Mouse (Mus musculus): ENCODE data around the gene Shisa7. TPM values are rescaled to one million over a fixed set of nuclear protein-coding genes. Genes with fewer than 3 reads are reported as not detected.
"Not testable (repeated sequence)": the region's sequence is repeated elsewhere in the genome, so short reads cannot be mapped to it uniquely, and the experiment has no call there.

Gene Shisa7
- polyA plus RNA-seq, 1 experiment from 2014 or later: 5.8 TPM

- Histone ChIP-seq H3K4me1 (ENCODE audit: control insufficient read depth, insufficient read depth, low read length) (peaks cover 12% of the 10 kb centered on the region), H3K4me3 (ENCODE audit: low read depth, low read length) (no peak overlapping the region), H3K27me3 (replicated peaks; ENCODE audit: control insufficient read depth, insufficient read depth, low read length) (no peaks in the 10 kb centered on the region), H3K9ac (ENCODE audit: low read length) (no peak overlapping the region), H3K36me3 (ENCODE audit: control insufficient read depth, insufficient read depth, low read length) (no peaks in the 10 kb centered on the region), H3K27ac (ENCODE audit: low read depth, low read length) (no peak overlapping the region), H3K9me3 (replicated peaks; ENCODE audit: control insufficient read depth, low read length) (no peaks in the 10 kb centered on the region), H3K4me2 (ENCODE audit: low read length) (no peak overlapping the region)
- 27% methylated on average over 1 of the region's 1 CpGs for WGBS
- DNase-seq (ENCODE audit: low spot score): no peak
- ATAC-seq: no peak
These were observed 6.9 kb downstream of the Shisa7 start for GRCm38 (mm10) chr7:4837639-4838038.

GRCm38 (mm10) chr7:4836351-4836792 lies 8.1 kb downstream of the Shisa7 start:
- 1% methylated on average over 46 of the region's 51 CpGs for WGBS
- peaks cover 4% of the 10 kb centered on the region for H3K4me1 ChIP-seq (ENCODE audit: control insufficient read depth, insufficient read depth, low read length)
- peak overlapping the region; percentile 70 for H3K27ac ChIP-seq (ENCODE audit: low read depth, low read length)
- H3K9ac ChIP-seq (ENCODE audit: low read length): peak overlapping the region; percentile 76
- no peaks in the 10 kb centered on the region for H3K27me3 ChIP-seq (replicated peaks; ENCODE audit: control insufficient read depth, insufficient read depth, low read length)
- no peaks in the 10 kb centered on the region for H3K36me3 ChIP-seq (ENCODE audit: control insufficient read depth, insufficient read depth, low read length)
- no peaks in the 10 kb centered on the region for H3K9me3 ChIP-seq (replicated peaks; ENCODE audit: control insufficient read depth, low read length)
- peak; percentile 93 for ATAC-seq
- peak overlapping the region; percentile 52 for H3K4me3 ChIP-seq (ENCODE audit: low read depth, low read length)
- H3K4me2 ChIP-seq (ENCODE audit: low read length): peak overlapping the region; percentile 90
- peak; percentile 81 for DNase-seq (ENCODE audit: low spot score)

- Histone ChIP-seq H3K27me3 (replicated peaks; ENCODE audit: control insufficient read depth, insufficient read depth, low read length) (no peaks in the 10 kb centered on the region), H3K36me3 (ENCODE audit: control insufficient read depth, insufficient read depth, low read length) (no peaks in the 10 kb centered on the region), H3K27ac (ENCODE audit: low read depth, low read length) (peak overlapping the region; percentile 70; the same call in 1 of the 2 replicates), H3K4me2 (ENCODE audit: low read length) (peak overlapping the region; percentile 90), H3K9me3 (replicated peaks; ENCODE audit: control insufficient read depth, low read length) (no peaks in the 10 kb centered on the region), H3K4me3 (ENCODE audit: low read depth, low read length) (peak overlapping the region; percentile 52), H3K4me1 (ENCODE audit: control insufficient read depth, insufficient read depth, low read length) (peaks cover 4% of the 10 kb centered on the region), H3K9ac (ENCODE audit: low read length) (peak overlapping the region; percentile 76)
- 4% methylated on average over 33 of the region's 34 CpGs for WGBS
- ATAC-seq (peak; percentile 60), DNase-seq (ENCODE audit: low spot score) (no peak)
These were observed 8.7 kb downstream of the Shisa7 start for GRCm38 (mm10) chr7:4835631-4836327.

- Histone ChIP-seq H3K27ac (ENCODE audit: low read depth, low read length) (no peak overlapping the region), H3K27me3 (replicated peaks; ENCODE audit: control insufficient read depth, insufficient read depth, low read length) (no peaks in the 10 kb centered on the region), H3K4me1 (ENCODE audit: control insufficient read depth, insufficient read depth, low read length) (no peaks in the 10 kb centered on the region), H3K4me2 (ENCODE audit: low read length) (no peak overlapping the region), H3K4me3 (ENCODE audit: low read depth, low read length) (no peak overlapping the region), H3K36me3 (ENCODE audit: control insufficient read depth, insufficient read depth, low read length) (peaks cover 10% of the 10 kb centered on the region), H3K9ac (ENCODE audit: low read length) (no peak overlapping the region), H3K9me3 (replicated peaks; ENCODE audit: control insufficient read depth, low read length) (no peaks in the 10 kb centered on the region)
- DNase-seq (ENCODE audit: low spot score): no peak
- no peak for ATAC-seq
- 9% methylated on average over 12 of the region's 12 CpGs for WGBS
These were observed 14.0 kb downstream of the Shisa7 start for GRCm38 (mm10) chr7:4830476-4830875.

GRCm38 (mm10) chr7:4825365-4825764 lies 19.1 kb downstream of the Shisa7 start:
- DNase-seq (ENCODE audit: low spot score) (no peak), ATAC-seq (no peak)
- WGBS: 58% methylated on average over 4 of the region's 4 CpGs
- no peak overlapping the region for H3K27ac ChIP-seq (ENCODE audit: low read depth, low read length)
- no peaks in the 10 kb centered on the region for H3K4me1 ChIP-seq (ENCODE audit: control insufficient read depth, insufficient read depth, low read length)
- no peak overlapping the region for H3K4me3 ChIP-seq (ENCODE audit: low read depth, low read length)
- no peak overlapping the region for H3K9ac ChIP-seq (ENCODE audit: low read length)
- peaks cover 10% of the 10 kb centered on the region for H3K36me3 ChIP-seq (ENCODE audit: control insufficient read depth, insufficient read depth, low read length)
- H3K9me3 ChIP-seq (replicated peaks; ENCODE audit: control insufficient read depth, low read length): no peaks in the 10 kb centered on the region
- H3K27me3 ChIP-seq (replicated peaks; ENCODE audit: control insufficient read depth, insufficient read depth, low read length): no peaks in the 10 kb centered on the region
- H3K4me2 ChIP-seq (ENCODE audit: low read length): no peak overlapping the region

- 71% methylated on average over 6 of the region's 6 CpGs for WGBS
- Histone ChIP-seq H3K4me2 (ENCODE audit: low read length) (no peak overlapping the region), H3K36me3 (ENCODE audit: control insufficient read depth, insufficient read depth, low read length) (no peaks in the 10 kb centered on the region), H3K9me3 (replicated peaks; ENCODE audit: control insufficient read depth, low read length) (no peaks in the 10 kb centered on the region), H3K4me1 (ENCODE audit: control insufficient read depth, insufficient read depth, low read length) (no peaks in the 10 kb centered on the region), H3K9ac (ENCODE audit: low read length) (no peak overlapping the region), H3K4me3 (ENCODE audit: low read depth, low read length) (no peak overlapping the region), H3K27ac (ENCODE audit: low read depth, low read length) (no peak overlapping the region), H3K27me3 (replicated peaks; ENCODE audit: control insufficient read depth, insufficient read depth, low read length) (no peaks in the 10 kb centered on the region)
- no peak for ATAC-seq
- no peak for DNase-seq (ENCODE audit: low spot score)
These were observed 22.2 kb downstream of the Shisa7 start for GRCm38 (mm10) chr7:4822162-4822907.

- no peak overlapping the region for H3K27ac ChIP-seq (ENCODE audit: low read depth, low read length)
- no peaks in the 10 kb centered on the region for H3K27me3 ChIP-seq (replicated peaks; ENCODE audit: control insufficient read depth, insufficient read depth, low read length)
- ATAC-seq (no peak), DNase-seq (ENCODE audit: low spot score) (no peak)
- no peaks in the 10 kb centered on the region for H3K9me3 ChIP-seq (replicated peaks; ENCODE audit: control insufficient read depth, low read length)
- H3K36me3 ChIP-seq (ENCODE audit: control insufficient read depth, insufficient read depth, low read length): no peaks in the 10 kb centered on the region
- no peak overlapping the region for H3K4me3 ChIP-seq (ENCODE audit: low read depth, low read length)
- H3K9ac ChIP-seq (ENCODE audit: low read length): no peak overlapping the region
- no peak overlapping the region for H3K4me2 ChIP-seq (ENCODE audit: low read length)
- H3K4me1 ChIP-seq (ENCODE audit: control insufficient read depth, insufficient read depth, low read length): no peaks in the 10 kb centered on the region
- 77% methylated on average over 4 of the region's 4 CpGs for WGBS
These were observed 22.8 kb downstream of the Shisa7 start for GRCm38 (mm10) chr7:4821690-4822089.

- H3K4me1 ChIP-seq (ENCODE audit: control insufficient read depth, insufficient read depth, low read length); H3K4me3 ChIP-seq (ENCODE audit: low read depth, low read length); H3K4me2 ChIP-seq (ENCODE audit: low read length); H3K36me3 ChIP-seq (ENCODE audit: control insufficient read depth, insufficient read depth, low read length); H3K27ac ChIP-seq (ENCODE audit: low read depth, low read length); H3K9ac ChIP-seq (ENCODE audit: low read length); H3K27me3 ChIP-seq (replicated peaks; ENCODE audit: control insufficient read depth, insufficient read depth, low read length); DNase-seq (ENCODE audit: low spot score); H3K9me3 ChIP-seq (replicated peaks; ENCODE audit: control insufficient read depth, low read length); ATAC-seq: not testable (repeated sequence)
- 92% methylated on average over 7 of the region's 7 CpGs for WGBS
These were observed 23.6 kb downstream of the Shisa7 start for GRCm38 (mm10) chr7:4820925-4821324.

GRCm38 (mm10) chr7:4816559-4816958 lies 27.9 kb downstream of the Shisa7 start:
- H3K4me2 ChIP-seq (ENCODE audit: low read length): no peak overlapping the region
- no peak overlapping the region for H3K4me3 ChIP-seq (ENCODE audit: low read depth, low read length)
- H3K4me1 ChIP-seq (ENCODE audit: control insufficient read depth, insufficient read depth, low read length): peaks cover 4% of the 10 kb centered on the region; the same call in 1 of the 2 replicates
- ATAC-seq (no peak), DNase-seq (ENCODE audit: low spot score) (no peak)
- no peaks in the 10 kb centered on the region for H3K36me3 ChIP-seq (ENCODE audit: control insufficient read depth, insufficient read depth, low read length)
- H3K9ac ChIP-seq (ENCODE audit: low read length): no peak overlapping the region
- no peaks in the 10 kb centered on the region for H3K9me3 ChIP-seq (replicated peaks; ENCODE audit: control insufficient read depth, low read length)
- H3K27ac ChIP-seq (ENCODE audit: low read depth, low read length): no peak overlapping the region
- H3K27me3 ChIP-seq (replicated peaks; ENCODE audit: control insufficient read depth, insufficient read depth, low read length): no peaks in the 10 kb centered on the region

Measured in forebrain, embryonic 14.5 days (tissue).